Mouse (Mus musculus) kidney, adult 2 months (tissue): ENCODE data around the gene Zfp518b. TPM values are rescaled to one million over a fixed set of nuclear protein-coding genes. Genes with fewer than 3 reads are reported as not detected.

Experiments
- DNase-seq: peaks from one replicate; pipeline ENCODE4 v3.0.0; 2021
- H3K27ac ChIP-seq: fragments of 200-500 bp; 2 replicates; pipeline ENCODE4 v1.5.1; 2012; ENCODE audit warnings: low read depth, low read length, control low read depth, inconsistent platforms; ENCODE audit not compliant: insufficient read depth
- H3K27me3 ChIP-seq: fragments of 200-500 bp; replicated peaks from 2 replicates; pipeline ENCODE4 v1.6.1; 2012; ENCODE audit warnings: mild to moderate bottlenecking, moderate library complexity, low read length, inconsistent platforms; ENCODE audit not compliant: control insufficient read depth, insufficient read depth
- H3K36me3 ChIP-seq: fragments of 200-500 bp; 2 replicates; pipeline ENCODE4 v1.6.1; 2012; ENCODE audit warnings: mild to moderate bottlenecking, moderate library complexity, low read length, inconsistent platforms; ENCODE audit not compliant: control insufficient read depth, insufficient read depth
- H3K4me1 ChIP-seq: fragments of 200-500 bp; 2 replicates; pipeline ENCODE4 v1.6.1; 2011; ENCODE audit warnings: low read length; ENCODE audit not compliant: control insufficient read depth, insufficient read depth
- H3K4me3 ChIP-seq: fragments of 200-500 bp; 2 replicates; pipeline ENCODE4 v1.5.1; 2011; ENCODE audit warnings: mild to moderate bottlenecking, low read depth, low read length, control low read depth; ENCODE audit not compliant: insufficient read depth
- CTCF ChIP-seq: fragments of 200-500 bp; conservative IDR thresholded peaks from 2 replicates; pipeline ENCODE4 v1.5.1; 2011; ENCODE audit warnings: low read depth, mild to moderate bottlenecking, control low read depth, low read length, moderate library complexity, mixed read lengths; ENCODE audit not compliant: insufficient read depth, insufficient read length
- POLR2A ChIP-seq: fragments of 200-500 bp; IDR thresholded peaks from one replicate; pipeline ENCODE4 v1.6.1; 2011; ENCODE audit warnings: low read depth, low read length, control low read depth
- WGBS: fragments of 180-500 bp; shearing (Covaris S2); methylation state at CpG from one replicate; pipeline ENCODE4 v1.1.7; 2018; 5-methylcytosine and 5-hydroxymethylcytosine counted together
- polyA plus RNA-seq: library from polyadenylated mRNA; depleted of rRNA; stranded (reverse); fragments of >200 nt; gene quantifications from 2 replicates; pipeline ENCODE4 v1.2.3, GENCODE M21; 2012; rRNA removed

The Zfp518b gene
- polyA plus RNA-seq, result 1.0 and 1.2 TPM in 2 replicates

DNA sequence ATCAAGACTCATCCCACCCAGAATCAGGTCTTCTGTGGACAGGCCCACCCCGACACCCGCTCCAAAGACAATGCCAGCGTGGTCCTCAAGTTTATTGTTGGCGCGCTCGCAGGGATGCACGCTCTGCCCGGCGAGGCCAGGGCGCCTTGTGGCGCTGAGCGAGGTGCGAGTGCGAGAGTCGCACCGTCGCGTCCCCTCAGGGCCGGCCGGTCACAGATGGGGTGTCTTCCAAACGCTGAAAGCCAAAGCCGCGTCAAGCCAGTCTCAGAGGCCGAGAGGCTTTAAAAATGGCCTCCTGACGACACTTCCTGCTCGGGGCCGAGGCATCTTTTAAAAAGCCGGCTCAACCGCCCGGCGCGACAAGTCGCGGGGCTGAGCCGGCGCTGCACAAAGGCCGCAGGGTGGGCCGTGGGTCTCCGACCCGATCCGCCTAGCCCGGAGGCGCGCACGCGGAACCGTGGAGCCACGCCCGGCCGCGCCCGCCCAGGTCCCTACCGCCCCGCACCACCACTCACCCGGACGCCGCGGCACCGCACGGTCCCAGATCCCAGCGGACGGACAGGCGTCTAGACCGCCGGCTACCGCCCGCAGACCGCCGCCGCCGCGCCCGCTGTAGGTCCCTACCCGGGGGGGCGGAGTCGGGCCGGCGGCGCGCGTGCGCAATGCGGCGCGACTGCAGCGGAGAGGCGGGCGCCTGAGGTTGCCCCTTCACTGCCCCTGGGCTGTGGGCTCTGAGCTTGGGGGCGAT is at the start of gene Zfp518b:
Zfp518b (minus strand) TSS at position 663 of the 748 bp plus-strand sequence.
- Histone ChIP-seq H3K27ac (0 out of 2 replicates have a peak within 1 kb of the TSS, but pooled peaks have one; percentile 33), H3K4me3 (peak within 1 kb of the TSS; percentile 87), H3K36me3 (no peaks in the 10 kb centered on the region), H3K4me1 (no peaks in the 10 kb centered on the region), H3K27me3 (no peaks in the 10 kb centered on the region)
- no peak for TF ChIP-seq CTCF
- no peak for TF ChIP-seq POLR2A
- peak; percentile 77 for DNase-seq
- WGBS, result under 1% methylated on average over 88 of the region's 89 CpGs

DNA sequence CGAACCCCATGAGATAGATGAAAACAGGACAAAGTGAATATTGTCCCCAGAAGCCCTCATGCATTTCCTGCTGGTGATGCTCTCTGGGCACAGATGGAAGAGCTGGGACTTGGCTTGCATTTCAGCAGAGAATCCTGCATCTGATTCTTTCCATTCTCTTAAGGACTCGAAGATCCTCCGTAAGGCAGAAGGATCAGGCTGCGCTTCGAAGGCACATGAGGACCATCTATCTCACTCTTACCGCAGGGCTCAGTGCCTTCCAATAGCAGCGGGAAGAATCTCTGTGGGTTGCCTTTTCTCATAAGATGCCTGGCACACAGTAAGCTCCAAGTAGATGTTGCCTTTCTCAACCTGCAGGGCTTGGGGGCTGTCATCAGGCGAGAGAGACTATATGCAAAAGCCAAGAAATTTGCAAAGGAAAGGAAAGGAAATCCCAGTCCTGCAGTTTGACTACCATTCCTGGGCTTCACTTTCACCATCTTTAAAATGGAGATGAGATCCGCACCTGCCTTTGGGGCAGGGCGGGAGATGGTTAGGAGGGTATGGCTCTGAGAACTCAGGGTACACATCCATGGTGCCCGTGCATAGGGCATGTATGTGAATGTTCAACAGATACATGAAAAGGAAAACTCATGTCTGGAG is 24.4 kb upstream of the Zfp518b start:
- H3K4me1 ChIP-seq, result no peaks in the 10 kb centered on the region
- 71% methylated on average over 11 of the region's 11 CpGs for WGBS
- no peaks in the 10 kb centered on the region for H3K27me3 ChIP-seq
- no peak for TF ChIP-seq CTCF
- TF ChIP-seq POLR2A, result no peak
- no peak for DNase-seq
- H3K36me3 ChIP-seq, result no peaks in the 10 kb centered on the region
- no peak overlapping the region for H3K4me3 ChIP-seq
- no peak overlapping the region for H3K27ac ChIP-seq

- Histone ChIP-seq H3K4me1 (no peaks in the 10 kb centered on the region), H3K27ac (no peak overlapping the region), H3K27me3 (no peaks in the 10 kb centered on the region), H3K36me3 (no peaks in the 10 kb centered on the region), H3K4me3 (no peak overlapping the region)
- 55% methylated on average over 7 of the region's 7 CpGs for WGBS
- TF ChIP-seq CTCF, result no peak
- TF ChIP-seq POLR2A, result no peak
- no peak for DNase-seq
Measured at GRCm38 (mm10) chr5:38707364-38708075, 22.9 kb upstream of the Zfp518b start.

DNA sequence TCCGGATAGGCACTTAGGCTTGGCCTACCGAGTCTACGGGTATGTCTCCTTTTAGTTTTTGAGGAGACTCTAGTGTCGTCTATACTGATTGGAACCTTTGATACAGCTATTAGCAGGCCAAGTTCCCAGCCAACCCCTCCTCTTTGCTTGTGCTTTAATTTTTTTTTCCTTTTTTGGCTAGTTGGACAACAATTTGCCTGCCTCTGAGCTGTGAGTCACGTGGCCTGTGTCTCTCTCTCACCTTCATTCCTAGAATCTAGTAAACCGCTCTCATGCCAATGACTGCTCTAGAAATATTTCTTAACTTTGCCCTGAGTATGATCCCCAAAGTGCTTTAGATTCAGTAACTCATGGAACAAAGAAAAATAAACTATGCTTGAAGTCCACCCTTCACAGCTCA is 18.3 kb upstream of the Zfp518b start:
- 77% methylated on average over 6 of the region's 6 CpGs for WGBS
- no peaks in the 10 kb centered on the region for H3K27me3 ChIP-seq

GRCm38 (mm10) chr5:38702091-38702490 is 17.5 kb upstream of the Zfp518b start:
- no peak for DNase-seq
- Histone ChIP-seq H3K4me1 (no peaks in the 10 kb centered on the region), H3K36me3 (no peaks in the 10 kb centered on the region), H3K27ac (no peak overlapping the region), H3K27me3 (no peaks in the 10 kb centered on the region), H3K4me3 (no peak overlapping the region)
- no peak for TF ChIP-seq CTCF
- no peak for TF ChIP-seq POLR2A
- 78% methylated on average over 2 of the region's 2 CpGs for WGBS

More for the DNA sequence above, 18.3 kb upstream of the Zfp518b start:
- TF ChIP-seq CTCF (no peak), POLR2A (no peak)
- H3K27ac ChIP-seq, result no peak overlapping the region
- H3K4me3 ChIP-seq, result no peak overlapping the region
- DNase-seq, result peak; percentile 75
- H3K4me1 ChIP-seq, result no peaks in the 10 kb centered on the region
- H3K36me3 ChIP-seq, result no peaks in the 10 kb centered on the region

DNA sequence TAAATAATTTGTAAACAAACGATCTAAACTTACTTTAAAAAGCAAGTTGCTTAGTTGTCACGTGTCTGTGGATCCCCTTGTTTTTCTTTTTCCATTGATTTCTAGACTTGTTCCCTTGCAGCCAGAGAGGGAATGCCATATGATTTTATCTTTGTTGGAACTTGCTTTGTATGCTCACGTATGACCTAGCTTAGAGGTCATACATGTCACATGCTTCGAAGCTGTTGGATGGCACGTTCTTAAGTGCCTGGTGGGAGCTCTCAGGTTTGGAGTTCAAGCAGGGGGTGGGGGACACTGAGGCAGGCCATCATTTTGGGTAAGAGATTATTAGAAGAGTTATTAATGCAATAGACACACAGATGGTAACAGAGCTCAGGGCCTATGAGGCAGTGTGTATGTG is 13.8 kb upstream of the Zfp518b start:
- no peak for DNase-seq
- no peaks in the 10 kb centered on the region for H3K36me3 ChIP-seq
- TF ChIP-seq CTCF (no peak), POLR2A (no peak)
- 73% methylated on average over 5 of the region's 5 CpGs for WGBS
- H3K27me3 ChIP-seq, result no peaks in the 10 kb centered on the region
- no peak overlapping the region for H3K4me3 ChIP-seq
- no peak overlapping the region for H3K27ac ChIP-seq
- no peaks in the 10 kb centered on the region for H3K4me1 ChIP-seq

DNA sequence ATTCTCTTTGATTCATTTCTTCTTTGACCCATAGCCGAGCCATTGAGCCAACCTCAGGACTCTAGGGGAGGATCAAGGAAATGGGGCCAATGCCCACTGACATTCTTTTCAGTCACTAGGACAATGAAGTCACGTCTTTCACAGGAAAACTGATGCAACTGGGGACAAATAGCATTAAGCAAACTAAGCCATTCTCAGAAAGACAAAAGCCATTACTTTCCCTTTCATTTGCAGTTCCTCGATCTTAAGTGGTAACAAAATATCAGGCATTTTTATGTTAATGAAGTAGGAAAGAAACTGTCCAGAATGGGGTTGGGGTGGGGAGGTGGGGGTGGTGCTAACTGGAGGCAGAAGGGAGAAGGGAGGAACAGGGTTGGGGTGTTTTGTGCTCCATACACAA is 13.4 kb upstream of the Zfp518b start:
- Histone ChIP-seq H3K4me3 (no peak overlapping the region), H3K36me3 (no peaks in the 10 kb centered on the region), H3K4me1 (no peaks in the 10 kb centered on the region), H3K27me3 (no peaks in the 10 kb centered on the region), H3K27ac (no peak overlapping the region)
- TF ChIP-seq POLR2A, result no peak
- TF ChIP-seq CTCF, result no peak
- no peak for DNase-seq
- 44% methylated on average over 3 of the region's 3 CpGs for WGBS
